Mouse (Mus musculus) lung, adult 2 months (tissue): ENCODE data around the gene Prr14.

Experiments used
- CTCF ChIP-seq: fragments of 200-500 bp; IDR thresholded peaks from 2 replicates; pipeline ENCODE4 v1.5.1; 2011; ENCODE audit warnings: mild to moderate bottlenecking, low read length, control low read depth; ENCODE audit not compliant: insufficient read depth
- POLR2A ChIP-seq: fragments of 200-500 bp; IDR thresholded peaks from 2 replicates; pipeline ENCODE4 v1.6.1; 2011; ENCODE audit warnings: low read depth, mild to moderate bottlenecking, control low read depth, low read length, borderline replicate concordance; ENCODE audit errors: extremely low read depth

DNA sequence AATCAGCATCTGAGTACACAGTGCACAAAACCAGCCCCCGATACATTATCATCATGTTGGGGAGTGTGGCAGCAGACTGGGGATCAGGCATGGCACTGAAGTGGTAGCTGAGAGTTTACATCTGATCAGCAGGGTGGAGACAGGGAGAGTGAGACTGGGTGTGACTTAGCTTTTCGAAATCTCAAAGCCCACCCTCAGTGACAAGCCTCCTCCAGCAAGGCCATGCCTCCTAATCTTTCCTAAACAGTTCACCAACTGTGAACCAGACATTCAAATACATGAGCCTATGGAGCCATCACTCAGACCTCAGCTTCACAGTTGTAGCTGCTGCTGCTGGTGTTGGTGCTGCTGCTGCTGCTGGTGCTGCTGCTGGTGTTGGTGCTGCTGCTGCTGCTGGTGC, 48.0 kb upstream of the Prr14 start:
- TF ChIP-seq CTCF = no peak
- no peak for TF ChIP-seq POLR2A
